Mouse (Mus musculus): ENCODE results near the gene Odf4. TPM values are rescaled to one million over a fixed set of nuclear protein-coding genes. Genes with fewer than 3 reads are reported as not detected.
"Not testable (repeated sequence)": the region's sequence is repeated elsewhere in the genome, so short reads cannot be mapped to it uniquely, and the experiment has no call there.

Odf4 gene
- not detected in 2 replicates for polyA plus RNA-seq (2015; fragmentation: Nextera tagmentation; extraction: Ambion mirVana)

DNA sequence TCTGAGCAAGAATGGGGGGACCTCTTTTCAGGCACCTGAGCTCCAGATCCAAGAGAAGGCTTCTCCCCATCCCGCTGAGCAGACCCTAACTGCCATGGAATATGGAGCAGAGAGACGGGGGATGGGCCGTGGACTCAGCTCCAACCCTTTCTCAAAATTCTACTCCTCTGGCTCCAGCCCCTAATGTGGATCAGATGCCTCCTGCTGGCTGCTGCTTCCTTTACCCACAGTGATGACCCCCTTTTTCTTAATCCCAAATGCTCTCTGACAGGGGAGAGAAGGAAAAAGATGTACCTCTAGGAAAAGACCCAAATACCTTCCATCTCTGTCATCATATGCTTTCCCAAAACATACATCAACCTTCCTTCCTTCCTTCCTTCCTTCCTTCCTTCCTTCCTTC lies at the start of gene Odf4:
Gene Odf4 (minus strand): TSS at position 101 of the 400 bp plus-strand sequence.
- no peak within 1 kb of the TSS for H3K4me3 ChIP-seq (ENCODE audit: low read length)
- no peak within 1 kb of the TSS for H3K4me2 ChIP-seq (ENCODE audit: low read depth, low read length)
- no peaks in the 10 kb centered on the region for H3K9me3 ChIP-seq (replicated peaks; ENCODE audit: control insufficient read depth, low read length)
- no peaks in the 10 kb centered on the region for H3K27me3 ChIP-seq (ENCODE audit: control insufficient read depth, insufficient read depth, low read length)
- no peak for ATAC-seq (replicated peaks; ENCODE audit: extremely low read depth, insufficient read depth, low FRiP score)
- H3K27ac ChIP-seq (ENCODE audit: low read length), result no peak within 1 kb of the TSS
- H3K9ac ChIP-seq (ENCODE audit: low read length), result no peak within 1 kb of the TSS
- H3K4me1 ChIP-seq (ENCODE audit: control insufficient read depth, insufficient read depth, low read length), result no peaks in the 10 kb centered on the region
- 73% methylated on average over 3 of the region's 3 CpGs for WGBS
- no peaks in the 10 kb centered on the region for H3K36me3 ChIP-seq (ENCODE audit: control insufficient read depth, insufficient read depth)

DNA sequence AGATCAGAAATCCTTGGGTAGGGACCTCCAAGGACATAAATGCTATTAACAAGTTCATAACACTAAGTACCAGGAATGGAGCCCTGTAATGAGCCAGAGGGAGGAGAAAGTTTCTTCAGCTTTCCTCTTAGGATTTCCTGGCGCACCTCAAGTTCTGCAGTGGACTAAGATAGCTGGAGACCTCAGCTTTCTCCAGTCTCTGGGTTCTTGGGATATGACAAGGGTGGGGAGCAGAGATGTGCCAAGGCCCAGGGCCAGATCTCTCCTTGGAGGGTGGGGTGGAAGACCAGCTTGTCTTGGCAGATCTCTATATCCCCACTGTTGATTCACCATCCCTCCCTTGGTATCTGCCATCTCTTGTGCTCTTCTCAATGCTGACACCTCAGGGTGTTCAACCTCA lies 48.7 kb upstream of the Odf4 start:
- no peak overlapping the region for H3K4me2 ChIP-seq (ENCODE audit: low read depth, low read length)

DNA sequence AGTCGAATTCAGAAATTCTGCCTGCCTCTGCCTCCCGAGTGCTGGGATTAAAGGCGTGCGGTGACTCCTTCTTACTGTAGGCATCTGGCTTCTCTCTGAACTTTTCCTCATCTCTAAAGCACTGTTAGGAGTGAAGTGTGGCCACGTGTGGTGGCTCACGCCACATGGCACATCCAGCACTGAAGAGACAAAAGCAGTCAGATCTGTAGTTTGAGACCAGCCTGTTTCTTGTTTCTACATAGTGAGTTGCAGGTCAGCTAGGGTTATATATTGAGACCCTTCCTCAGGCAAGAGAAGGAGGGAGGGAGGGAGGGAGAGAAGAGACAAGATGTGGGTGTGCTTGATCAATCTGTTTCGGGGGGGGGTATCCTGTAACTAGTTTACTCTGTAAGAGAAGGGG lies 48.2 kb upstream of the Odf4 start, which contains the start of gene Rangrf:
Gene Rangrf (minus strand): TSS at position 101 of the 400 bp plus-strand sequence.
- Histone ChIP-seq H3K9ac (ENCODE audit: low read length) (peak within 1 kb of the TSS; percentile 63), H3K9me3 (replicated peaks; ENCODE audit: control insufficient read depth, low read length) (no peaks in the 10 kb centered on the region), H3K27me3 (ENCODE audit: control insufficient read depth, insufficient read depth, low read length) (no peaks in the 10 kb centered on the region), H3K36me3 (ENCODE audit: control insufficient read depth, insufficient read depth) (no peaks in the 10 kb centered on the region), H3K4me2 (ENCODE audit: low read depth, low read length) (peak within 1 kb of the TSS; percentile 79), H3K4me3 (ENCODE audit: low read length) (peak within 1 kb of the TSS; percentile 57), H3K4me1 (ENCODE audit: control insufficient read depth, insufficient read depth, low read length) (peaks cover 28% of the 10 kb centered on the region), H3K27ac (ENCODE audit: low read length) (no peak within 1 kb of the TSS)
- no peak for ATAC-seq (replicated peaks; ENCODE audit: extremely low read depth, insufficient read depth, low FRiP score)
- 71% methylated on average over 7 of the region's 7 CpGs for WGBS

More for the DNA sequence above, 48.7 kb upstream of the Odf4 start:
- H3K36me3 ChIP-seq (ENCODE audit: control insufficient read depth, insufficient read depth), result no peaks in the 10 kb centered on the region
- peaks cover 24% of the 10 kb centered on the region for H3K4me1 ChIP-seq (ENCODE audit: control insufficient read depth, insufficient read depth, low read length)
- H3K27ac ChIP-seq (ENCODE audit: low read length), result no peak overlapping the region
- H3K9me3 ChIP-seq (replicated peaks; ENCODE audit: control insufficient read depth, low read length), result no peaks in the 10 kb centered on the region
- ATAC-seq (replicated peaks; ENCODE audit: extremely low read depth, insufficient read depth, low FRiP score), result no peak
- no peak overlapping the region for H3K9ac ChIP-seq (ENCODE audit: low read length)
- H3K27me3 ChIP-seq (ENCODE audit: control insufficient read depth, insufficient read depth, low read length), result no peaks in the 10 kb centered on the region
- no peak overlapping the region for H3K4me3 ChIP-seq (ENCODE audit: low read length)
- WGBS, result 74% methylated on average over 1 of the region's 1 CpGs

DNA sequence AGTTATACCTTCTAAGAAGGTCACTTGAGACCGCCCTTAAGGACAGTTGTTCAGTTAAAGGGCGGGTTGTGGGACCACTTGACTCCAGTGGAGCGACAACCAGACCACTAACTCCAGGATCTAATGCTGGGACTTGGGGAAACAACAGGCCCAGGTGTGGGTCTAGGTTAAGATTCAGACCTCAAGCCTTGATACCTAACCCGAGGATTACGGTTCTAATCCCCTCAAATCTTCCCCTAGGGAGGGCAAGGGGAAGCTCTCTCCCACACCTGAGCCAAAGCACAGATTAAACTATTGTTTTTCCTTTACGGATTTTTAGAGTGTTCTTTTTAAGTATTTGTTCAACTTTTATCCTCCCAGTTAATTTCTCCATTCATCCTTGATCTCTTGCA lies 47.2 kb upstream of the Odf4 start:
- Histone ChIP-seq H3K9me3 (replicated peaks; ENCODE audit: control insufficient read depth, low read length) (no peaks in the 10 kb centered on the region), H3K27ac (ENCODE audit: low read length) (no peak overlapping the region), H3K36me3 (ENCODE audit: control insufficient read depth, insufficient read depth) (no peaks in the 10 kb centered on the region), H3K27me3 (ENCODE audit: control insufficient read depth, insufficient read depth, low read length) (no peaks in the 10 kb centered on the region), H3K4me3 (ENCODE audit: low read length) (peak overlapping the region; percentile 57), H3K9ac (ENCODE audit: low read length) (peak overlapping the region; percentile 63), H3K4me2 (ENCODE audit: low read depth, low read length) (peak overlapping the region; percentile 79), H3K4me1 (ENCODE audit: control insufficient read depth, insufficient read depth, low read length) (peaks cover 30% of the 10 kb centered on the region)
- no peak for ATAC-seq (replicated peaks; ENCODE audit: extremely low read depth, insufficient read depth, low FRiP score)
- 30% methylated on average over 6 of the region's 6 CpGs for WGBS

DNA sequence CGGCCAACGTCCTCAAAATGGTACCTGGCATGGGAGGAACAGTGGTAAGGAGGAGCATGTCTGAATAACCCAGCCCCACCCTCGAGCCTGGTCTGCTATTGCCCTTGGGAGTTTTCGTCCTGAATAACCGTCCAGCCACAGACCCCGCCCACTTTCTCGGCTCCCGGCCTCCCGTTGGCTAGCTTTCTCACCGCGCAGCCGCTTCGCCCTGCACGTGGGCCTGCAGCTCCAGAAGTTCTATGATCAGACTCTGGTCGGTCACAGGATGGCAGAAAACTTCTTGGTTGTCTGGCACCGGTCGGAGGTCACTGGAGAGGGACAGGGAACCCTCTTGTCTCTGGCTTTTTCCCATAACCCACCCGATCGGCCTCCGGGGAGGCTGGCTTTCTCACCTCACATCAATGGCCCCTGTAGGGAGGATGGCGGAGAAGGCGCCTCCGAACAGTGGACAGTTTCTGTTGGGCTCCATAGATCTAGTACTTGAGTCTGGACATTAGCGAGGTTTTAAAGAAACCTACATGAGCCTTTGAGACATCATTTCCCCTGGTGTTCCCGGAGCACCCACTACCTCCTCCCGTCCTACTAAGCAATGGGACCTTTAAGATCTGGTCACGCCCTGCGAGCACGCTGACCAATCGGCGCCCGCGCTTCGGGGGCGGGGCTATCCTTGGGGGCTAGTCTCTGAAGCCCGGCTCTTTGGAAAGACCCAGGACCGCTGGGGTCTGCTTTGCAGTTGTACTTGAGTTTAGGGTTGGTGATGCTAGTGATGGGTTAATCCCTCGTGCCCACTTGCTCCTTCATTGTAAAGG lies 46.6 kb upstream of the Odf4 start:
- WGBS, result under 1% methylated on average over 37 of the region's 38 CpGs
- Histone ChIP-seq H3K4me3 (ENCODE audit: low read length) (peak overlapping the region; percentile 57), H3K4me1 (ENCODE audit: control insufficient read depth, insufficient read depth, low read length) (peaks cover 31% of the 10 kb centered on the region), H3K27ac (ENCODE audit: low read length) (peak overlapping the region; percentile 60), H3K9ac (ENCODE audit: low read length) (peak overlapping the region; percentile 63), H3K4me2 (ENCODE audit: low read depth, low read length) (peak overlapping the region; percentile 79)
- not testable (repeated sequence) for H3K9me3 ChIP-seq (replicated peaks; ENCODE audit: control insufficient read depth, low read length); H3K27me3 ChIP-seq (ENCODE audit: control insufficient read depth, insufficient read depth, low read length); H3K36me3 ChIP-seq (ENCODE audit: control insufficient read depth, insufficient read depth)
- ATAC-seq (replicated peaks; ENCODE audit: extremely low read depth, insufficient read depth, low FRiP score), result peak; percentile 88

DNA sequence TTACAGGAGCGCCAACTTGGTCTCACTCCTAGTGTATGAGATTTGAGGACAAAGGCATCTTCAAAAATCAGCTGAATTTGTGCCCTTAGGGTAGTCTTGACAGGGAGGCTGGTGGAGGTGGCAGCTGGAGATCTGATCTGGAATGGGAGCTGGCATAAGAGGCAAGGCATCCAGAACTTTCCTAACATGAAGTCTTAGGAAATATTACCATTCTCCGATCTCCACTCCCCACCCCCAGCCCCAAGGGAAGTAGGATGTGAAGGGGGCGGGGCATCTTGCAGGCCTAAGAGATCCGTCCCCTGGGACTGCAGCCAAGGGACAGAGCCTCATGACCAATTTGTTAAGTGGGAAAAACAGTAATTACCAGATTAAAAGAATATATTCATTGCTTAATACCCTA lies 43.4 kb upstream of the Odf4 start:
- Histone ChIP-seq H3K4me3 (ENCODE audit: low read length) (no peak overlapping the region), H3K4me1 (ENCODE audit: control insufficient read depth, insufficient read depth, low read length) (peaks cover 39% of the 10 kb centered on the region), H3K4me2 (ENCODE audit: low read depth, low read length) (no peak overlapping the region), H3K9ac (ENCODE audit: low read length) (no peak overlapping the region), H3K27ac (ENCODE audit: low read length) (no peak overlapping the region), H3K9me3 (replicated peaks; ENCODE audit: control insufficient read depth, low read length) (no peaks in the 10 kb centered on the region), H3K27me3 (ENCODE audit: control insufficient read depth, insufficient read depth, low read length) (no peaks in the 10 kb centered on the region), H3K36me3 (ENCODE audit: control insufficient read depth, insufficient read depth) (no peaks in the 10 kb centered on the region)
- ATAC-seq (replicated peaks; ENCODE audit: extremely low read depth, insufficient read depth, low FRiP score), result no peak
- 63% methylated on average over 4 of the region's 4 CpGs for WGBS

DNA sequence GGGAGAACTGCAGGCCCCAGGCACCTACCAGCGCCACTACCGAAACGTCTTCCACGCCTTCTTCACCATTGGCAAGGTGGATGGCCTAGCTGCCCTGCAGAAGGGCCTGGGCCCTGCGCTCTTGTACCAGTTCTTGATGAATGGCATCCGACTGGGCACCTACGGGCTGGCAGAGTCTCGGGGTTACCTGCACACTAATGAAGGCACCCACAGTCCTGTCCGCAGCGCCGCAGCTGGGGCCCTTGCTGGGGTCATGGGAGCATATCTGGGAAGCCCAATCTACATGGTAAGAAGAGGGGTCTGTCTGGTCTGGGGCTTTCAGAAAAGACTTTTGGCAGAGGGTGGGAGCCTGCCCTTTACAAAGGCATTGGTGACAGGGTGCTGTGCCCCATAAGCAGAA lies 41.9 kb upstream of the Odf4 start:
- no peak overlapping the region for H3K4me3 ChIP-seq (ENCODE audit: low read length)
- no peaks in the 10 kb centered on the region for H3K9me3 ChIP-seq (replicated peaks; ENCODE audit: control insufficient read depth, low read length)
- H3K9ac ChIP-seq (ENCODE audit: low read length), result no peak overlapping the region; the same call in 1 of the 2 replicates
- no peak overlapping the region for H3K4me2 ChIP-seq (ENCODE audit: low read depth, low read length)
- peaks cover 36% of the 10 kb centered on the region for H3K4me1 ChIP-seq (ENCODE audit: control insufficient read depth, insufficient read depth, low read length)
- H3K27ac ChIP-seq (ENCODE audit: low read length), result no peak overlapping the region
- H3K27me3 ChIP-seq (ENCODE audit: control insufficient read depth, insufficient read depth, low read length), result no peaks in the 10 kb centered on the region
- WGBS, result 86% methylated on average over 11 of the region's 11 CpGs
- no peaks in the 10 kb centered on the region for H3K36me3 ChIP-seq (ENCODE audit: control insufficient read depth, insufficient read depth)
- ATAC-seq (replicated peaks; ENCODE audit: extremely low read depth, insufficient read depth, low FRiP score), result no peak

DNA sequence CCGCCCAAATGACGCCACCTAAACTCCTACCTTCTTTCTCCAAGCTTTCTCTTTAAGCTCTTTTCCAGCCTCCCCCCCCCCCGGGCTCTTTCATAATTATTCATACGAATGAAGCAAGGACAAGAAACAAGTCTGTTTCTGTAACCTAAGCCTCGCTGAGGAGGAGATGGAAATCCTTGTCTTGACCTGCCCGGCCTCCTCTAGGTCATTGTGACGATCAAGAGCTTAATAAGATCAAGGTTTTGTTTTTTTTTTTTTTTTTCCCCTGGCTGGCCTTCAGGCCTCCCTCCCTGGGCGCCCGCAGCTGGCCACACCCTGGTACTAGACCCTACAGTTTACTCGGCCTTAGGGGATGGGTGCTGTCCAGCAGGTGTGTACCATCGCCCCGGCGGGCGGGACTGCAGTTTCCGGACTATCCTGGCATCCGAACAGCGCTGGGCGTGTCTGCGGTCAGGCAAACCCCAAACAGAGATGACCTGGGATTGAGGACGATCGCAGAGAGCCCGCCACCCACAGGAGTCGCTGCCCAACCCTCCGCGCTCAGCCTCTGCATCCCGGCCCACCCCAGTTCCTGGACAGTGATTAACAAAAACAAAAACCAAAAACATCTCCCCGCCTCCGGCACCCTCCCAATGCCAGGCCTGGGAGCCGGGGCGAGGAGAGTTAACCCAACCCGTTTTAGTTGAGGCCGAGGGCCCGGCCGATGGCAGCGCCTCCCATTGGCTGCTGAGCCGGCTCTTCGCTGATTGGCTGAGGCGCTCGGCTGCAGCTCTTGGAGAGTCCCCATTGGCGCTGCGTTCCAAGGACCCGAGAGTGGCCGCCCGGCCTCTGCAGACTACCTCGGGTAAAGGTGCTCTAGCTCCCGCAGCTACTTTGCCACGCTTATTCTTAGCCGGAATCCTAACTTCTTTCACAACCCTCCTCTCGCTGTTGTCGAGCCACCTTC lies 40.7 kb upstream of the Odf4 start, which contains the start of gene Slc25a35:
Gene Slc25a35 (plus strand): TSS at position 795 of the 946 bp plus-strand sequence.
- H3K9me3 ChIP-seq (replicated peaks; ENCODE audit: control insufficient read depth, low read length), result no peaks in the 10 kb centered on the region
- under 1% methylated on average over 50 of the region's 50 CpGs for WGBS
- H3K4me1 ChIP-seq (ENCODE audit: control insufficient read depth, insufficient read depth, low read length), result peaks cover 32% of the 10 kb centered on the region
- H3K4me3 ChIP-seq (ENCODE audit: low read length), result peak within 1 kb of the TSS; percentile 75
- no peaks in the 10 kb centered on the region for H3K36me3 ChIP-seq (ENCODE audit: control insufficient read depth, insufficient read depth)
- no peaks in the 10 kb centered on the region for H3K27me3 ChIP-seq (ENCODE audit: control insufficient read depth, insufficient read depth, low read length)
- peak within 1 kb of the TSS; percentile 74 for H3K9ac ChIP-seq (ENCODE audit: low read length)
- H3K4me2 ChIP-seq (ENCODE audit: low read depth, low read length), result peak within 1 kb of the TSS; percentile 96
- peak within 1 kb of the TSS; percentile 43; the same call in 1 of the 2 replicates for H3K27ac ChIP-seq (ENCODE audit: low read length)
- peak; percentile 92 for ATAC-seq (replicated peaks; ENCODE audit: extremely low read depth, insufficient read depth, low FRiP score)
